Mouse (Mus musculus) inflammation-experienced regulatory T-cells, adult 16 weeks (primary cell): Measurements from ENCODE around the gene 6030458C11Rik. TPM values are rescaled to one million over a fixed set of nuclear protein-coding genes. Genes with fewer than 3 reads are reported as not detected.

Experiments
- polyA plus RNA-seq: library from polyadenylated mRNA; unstranded; fragments of 100-300 nt; shearing (Covaris generic); gene quantifications from one replicate; pipeline ENCODE4 v1.2.1, GENCODE M21; 2017

The 6030458C11Rik gene
- 37.3 TPM for polyA plus RNA-seq

DNA sequence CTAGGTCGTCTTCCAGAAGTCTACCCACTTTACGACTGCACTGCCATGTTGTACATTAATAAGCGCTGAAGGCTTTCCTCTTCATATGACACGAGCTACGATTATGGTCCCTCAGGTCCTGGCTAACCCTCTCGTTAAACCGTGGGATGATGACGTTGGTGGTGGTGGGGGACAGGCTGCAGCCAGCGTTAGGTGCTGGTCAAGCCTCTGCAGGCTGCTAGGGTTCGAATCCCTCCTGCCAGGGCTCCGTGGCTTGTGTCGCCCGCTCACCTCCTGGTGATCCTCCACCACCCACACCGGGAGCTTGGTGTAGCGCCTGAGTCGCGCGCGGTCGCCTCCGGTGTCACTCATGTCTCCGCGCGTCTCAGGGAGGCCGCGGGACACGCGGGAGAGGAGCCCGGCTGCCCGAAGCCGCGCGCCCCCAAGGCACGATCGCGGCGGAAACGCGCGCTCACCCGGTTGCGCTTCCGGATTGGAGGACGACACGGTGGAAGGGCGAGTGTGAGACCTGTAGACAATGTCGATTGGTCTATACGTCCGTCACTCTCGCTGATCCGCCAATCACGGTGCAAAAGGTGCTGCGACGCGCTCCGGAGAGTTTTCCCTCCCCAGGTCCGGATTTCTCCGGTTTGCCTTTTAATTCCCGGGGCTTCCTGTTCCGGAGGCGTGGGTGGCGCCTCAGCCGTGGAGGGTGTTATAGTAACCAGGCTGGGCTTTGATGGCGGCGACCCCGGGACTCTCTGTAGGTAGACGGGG, at the start of gene 6030458C11Rik, which contains the start of gene Drosha:
6030458C11Rik (minus strand) TSS at position 453 of the 756 bp plus-strand sequence.
Drosha (plus strand) TSS at position 619 of the 756 bp plus-strand sequence.

Other genes with a start within 250 kb of the 6030458C11Rik start
- 0.24 TPM for gene Pdzd2, start 84.7 kb downstream of the 6030458C11Rik start, polyA plus RNA-seq
- gene Drosha, start 166 bp upstream of the 6030458C11Rik start, polyA plus RNA-seq, result 27.6 TPM